Mouse (Mus musculus): ENCODE measurements around the gene Dennd1a.

- TF ChIP-seq CTCF (conservative IDR thresholded peaks at IDR 0.05; ENCODE audit: low read length): no peak
- no peak for TF ChIP-seq POU5F1 (IDR thresholded peaks at IDR 0.05; ENCODE audit: borderline replicate concordance, low read length)
These were observed 485.5 kb downstream of the Dennd1a start for GRCm38 (mm10) chr2:37801687-37802086.
